Mouse (Mus musculus): ENCODE measurements around the gene Pip5k1b. TPM values are rescaled to one million over a fixed set of nuclear protein-coding genes. Genes with fewer than 3 reads are reported as not detected.
A peak's percentile ranks its signal among the peaks of the same experiment; 100 is the strongest.

Pip5k1b gene
- 17.2 and 18.2 TPM in 2 replicates for polyA plus RNA-seq (2015; fragmentation: Nextera tagmentation; extraction: Ambion mirVana)

DNA sequence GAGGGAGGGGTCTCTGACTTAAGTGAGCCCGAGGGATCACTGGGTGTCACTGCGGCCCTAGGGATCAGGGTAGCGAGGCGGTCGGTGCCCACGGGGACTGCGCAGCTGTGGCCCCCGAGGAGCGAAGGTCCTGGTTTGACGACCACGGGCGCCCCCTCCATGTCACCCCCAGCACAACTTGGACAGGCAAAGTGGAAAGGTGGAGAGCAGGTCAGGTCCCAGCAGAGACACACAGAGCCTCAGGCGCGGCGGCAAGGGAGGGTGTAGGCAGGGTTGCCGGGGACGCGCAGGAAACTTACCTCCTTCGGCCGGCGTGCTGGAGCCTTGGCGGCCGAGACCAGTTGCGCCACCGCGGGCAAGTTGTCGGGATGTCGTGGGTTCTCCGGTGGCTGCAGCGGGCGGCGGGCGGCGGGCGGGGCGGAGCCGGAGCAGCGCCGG is at the start of gene Pip5k1b:
Pip5k1b (minus strand) TSS at position 407 of the 438 bp plus-strand sequence.
- Histone ChIP-seq H3K27ac (peak within 1 kb of the TSS; percentile 87), H3K36me3 (no peaks in the 10 kb centered on the region), H3K9ac (peak within 1 kb of the TSS; percentile 79), H3K9me3 (no peaks in the 10 kb centered on the region), H3K27me3 (replicated peaks) (no peaks in the 10 kb centered on the region), H3K4me3 (replicated peaks) (peak within 1 kb of the TSS; percentile 89), H3K4me1 (replicated peaks) (peaks cover 14% of the 10 kb centered on the region), H3K4me2 (replicated peaks) (peak within 1 kb of the TSS; percentile 91)
- peak; percentile 48 for ATAC-seq
- WGBS: under 1% methylated on average over 39 of the region's 39 CpGs

DNA sequence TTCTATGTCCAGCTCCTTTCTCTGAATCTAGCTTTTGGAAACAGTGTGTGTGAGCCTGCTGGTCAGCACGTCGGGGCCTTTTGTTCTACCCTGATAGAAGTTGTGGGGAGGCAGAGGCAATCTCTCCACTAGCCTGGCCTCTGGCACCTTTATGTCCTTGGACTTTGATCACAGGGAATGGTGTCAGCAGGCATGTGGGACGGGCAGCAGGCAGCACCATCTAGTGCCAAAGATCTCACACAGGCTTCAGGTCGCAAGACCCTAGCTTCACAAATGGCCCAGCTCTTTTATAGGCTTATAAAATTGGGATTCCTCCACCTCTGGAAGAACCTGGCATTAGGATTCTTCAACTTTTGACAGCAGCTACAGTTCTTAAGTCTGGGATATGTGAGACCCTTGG is 48.4 kb upstream of the Pip5k1b start:
- Histone ChIP-seq H3K36me3 (no peaks in the 10 kb centered on the region), H3K4me3 (replicated peaks) (no peak overlapping the region), H3K27me3 (replicated peaks) (no peaks in the 10 kb centered on the region), H3K9me3 (no peaks in the 10 kb centered on the region), H3K4me1 (replicated peaks) (no peaks in the 10 kb centered on the region), H3K9ac (no peak overlapping the region), H3K4me2 (replicated peaks) (no peak overlapping the region), H3K27ac (no peak overlapping the region)
- ATAC-seq: 0 out of 2 replicates have a peak, but pooled peaks have one; percentile 31
- WGBS: 60% methylated on average over 4 of the region's 4 CpGs

DNA sequence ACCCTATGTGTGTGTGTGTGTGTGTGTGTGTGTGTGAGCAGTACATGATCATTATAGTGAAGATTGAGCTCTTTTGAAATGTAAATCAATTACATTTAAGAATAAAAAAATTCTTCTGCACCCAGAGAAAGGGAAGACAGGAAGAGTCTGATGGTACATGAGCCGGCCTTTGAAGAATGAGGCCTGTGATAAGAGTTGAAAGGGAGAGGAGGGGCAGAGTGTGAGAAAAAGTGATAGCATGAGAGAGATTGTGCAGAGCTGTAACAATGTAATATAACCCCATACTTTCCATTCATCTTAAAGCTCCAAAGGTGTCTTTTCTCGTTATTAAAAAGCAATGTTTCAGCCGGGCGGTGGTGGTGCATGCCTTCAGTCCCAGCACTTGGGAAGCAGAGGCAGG is 47.8 kb upstream of the Pip5k1b start:
- ATAC-seq: no peak
- no peak overlapping the region for H3K4me2 ChIP-seq (replicated peaks)
- no peaks in the 10 kb centered on the region for H3K36me3 ChIP-seq
- H3K9ac ChIP-seq: no peak overlapping the region
- no peak overlapping the region for H3K27ac ChIP-seq
- 82% methylated on average over 4 of the region's 4 CpGs for WGBS
- H3K4me1 ChIP-seq (replicated peaks): no peaks in the 10 kb centered on the region
- no peaks in the 10 kb centered on the region for H3K27me3 ChIP-seq (replicated peaks)
- H3K4me3 ChIP-seq (replicated peaks): no peak overlapping the region
- no peaks in the 10 kb centered on the region for H3K9me3 ChIP-seq

DNA sequence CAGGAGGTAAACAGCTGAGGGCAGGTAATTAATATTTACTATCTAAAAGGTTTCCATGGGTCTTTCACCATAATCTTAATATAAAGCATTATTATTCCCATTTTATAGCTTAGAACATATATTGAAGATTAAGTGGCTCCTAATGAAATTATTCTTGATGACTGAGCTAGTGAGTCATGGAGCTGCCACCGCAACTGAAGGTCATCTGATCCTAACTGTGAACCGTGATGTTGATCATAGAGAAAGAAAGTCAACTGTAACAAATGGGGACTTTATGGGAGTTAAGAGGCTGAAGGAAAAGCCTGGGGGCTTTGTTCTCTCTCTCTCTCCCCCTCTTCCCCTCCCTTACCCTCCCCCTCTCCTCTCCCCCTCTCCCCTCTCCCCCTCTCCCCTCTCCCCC is 31.1 kb upstream of the Pip5k1b start:
- 58% methylated on average over 2 of the region's 2 CpGs for WGBS
- no peak overlapping the region for H3K4me2 ChIP-seq (replicated peaks)
- ATAC-seq: no peak
- H3K4me3 ChIP-seq (replicated peaks): no peak overlapping the region
- no peaks in the 10 kb centered on the region for H3K36me3 ChIP-seq
- no peaks in the 10 kb centered on the region for H3K4me1 ChIP-seq (replicated peaks)
- H3K27me3 ChIP-seq (replicated peaks): no peaks in the 10 kb centered on the region
- no peak overlapping the region for H3K27ac ChIP-seq
- H3K9ac ChIP-seq: no peak overlapping the region
- H3K9me3 ChIP-seq: no peaks in the 10 kb centered on the region

DNA sequence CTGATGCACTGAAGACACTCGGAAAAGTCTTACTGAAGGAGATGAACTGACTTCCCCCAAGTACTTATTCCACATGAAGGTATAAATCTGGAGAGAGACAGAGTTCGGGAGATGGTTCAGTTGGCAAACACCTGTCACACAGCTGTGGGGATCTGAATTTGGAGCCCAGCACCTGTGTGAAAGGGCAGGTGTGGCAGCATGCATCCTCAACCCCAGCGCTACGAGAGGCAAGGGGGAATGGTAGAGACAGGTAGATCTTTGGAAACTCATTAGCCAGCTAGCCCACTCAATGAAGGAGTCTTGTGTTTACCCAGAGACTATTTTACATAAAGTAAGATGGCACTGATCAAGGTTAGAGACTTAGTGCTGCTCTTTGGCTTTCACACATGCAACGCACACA is 29.5 kb upstream of the Pip5k1b start:
- no peaks in the 10 kb centered on the region for H3K9me3 ChIP-seq
- WGBS: 96% methylated on average over 5 of the region's 5 CpGs
- H3K4me3 ChIP-seq (replicated peaks): no peak overlapping the region

DNA sequence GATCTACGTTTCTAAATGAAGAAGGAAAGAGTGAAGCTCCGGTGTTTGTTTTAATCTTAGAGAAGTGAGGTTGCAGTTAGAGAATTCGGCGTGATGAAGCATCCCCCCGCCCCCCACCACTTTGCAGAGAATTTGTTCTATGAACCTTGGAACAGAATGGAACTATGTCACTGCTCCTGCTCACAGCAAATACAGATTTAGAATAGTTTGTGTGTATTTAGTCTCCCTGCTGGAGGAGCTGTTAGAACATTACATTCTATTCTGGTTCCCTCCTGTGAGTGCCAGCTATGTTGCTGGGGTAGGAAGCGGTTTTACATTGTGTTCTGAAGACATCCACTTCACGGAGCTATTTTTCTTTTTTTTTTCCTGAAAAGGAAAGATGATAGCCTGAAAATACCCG is 28.3 kb upstream of the Pip5k1b start:
- Histone ChIP-seq H3K36me3 (no peaks in the 10 kb centered on the region), H3K4me1 (replicated peaks) (no peaks in the 10 kb centered on the region), H3K9ac (no peak overlapping the region), H3K9me3 (no peaks in the 10 kb centered on the region), H3K4me2 (replicated peaks) (no peak overlapping the region), H3K4me3 (replicated peaks) (no peak overlapping the region), H3K27ac (no peak overlapping the region), H3K27me3 (replicated peaks) (no peaks in the 10 kb centered on the region)
- 84% methylated on average over 8 of the region's 8 CpGs for WGBS
- no peak for ATAC-seq

More for the DNA sequence above, 29.5 kb upstream of the Pip5k1b start:
- Histone ChIP-seq H3K36me3 (no peaks in the 10 kb centered on the region), H3K4me1 (replicated peaks) (no peaks in the 10 kb centered on the region), H3K9ac (no peak overlapping the region), H3K27ac (no peak overlapping the region), H3K27me3 (replicated peaks) (no peaks in the 10 kb centered on the region), H3K4me2 (replicated peaks) (no peak overlapping the region)
- ATAC-seq: no peak

DNA sequence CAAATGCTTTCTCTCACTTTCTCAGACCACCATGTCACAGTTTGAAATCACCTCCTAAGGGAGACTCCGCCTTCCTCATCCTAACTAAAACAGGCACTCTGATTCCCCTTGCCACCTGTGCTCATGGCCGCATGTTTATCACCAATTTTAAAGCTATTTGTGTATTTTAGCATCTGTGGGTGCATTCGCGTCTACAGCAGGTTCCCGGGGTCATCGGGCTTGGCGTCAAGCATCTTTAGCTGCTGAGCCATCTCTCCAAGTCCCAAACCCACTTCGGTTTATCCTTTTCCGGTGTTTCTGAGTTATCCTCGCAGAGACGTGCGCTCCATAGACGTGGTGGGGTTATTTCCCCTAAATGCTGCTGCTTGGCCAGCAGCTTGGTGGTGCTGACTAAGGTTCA is 20.5 kb upstream of the Pip5k1b start:
- Histone ChIP-seq H3K36me3 (no peaks in the 10 kb centered on the region), H3K4me3 (replicated peaks) (no peak overlapping the region), H3K9me3 (no peaks in the 10 kb centered on the region), H3K27ac (no peak overlapping the region), H3K9ac (no peak overlapping the region), H3K27me3 (replicated peaks) (no peaks in the 10 kb centered on the region), H3K4me1 (replicated peaks) (no peaks in the 10 kb centered on the region), H3K4me2 (replicated peaks) (no peak overlapping the region)
- no peak for ATAC-seq
- 89% methylated on average over 13 of the region's 13 CpGs for WGBS

DNA sequence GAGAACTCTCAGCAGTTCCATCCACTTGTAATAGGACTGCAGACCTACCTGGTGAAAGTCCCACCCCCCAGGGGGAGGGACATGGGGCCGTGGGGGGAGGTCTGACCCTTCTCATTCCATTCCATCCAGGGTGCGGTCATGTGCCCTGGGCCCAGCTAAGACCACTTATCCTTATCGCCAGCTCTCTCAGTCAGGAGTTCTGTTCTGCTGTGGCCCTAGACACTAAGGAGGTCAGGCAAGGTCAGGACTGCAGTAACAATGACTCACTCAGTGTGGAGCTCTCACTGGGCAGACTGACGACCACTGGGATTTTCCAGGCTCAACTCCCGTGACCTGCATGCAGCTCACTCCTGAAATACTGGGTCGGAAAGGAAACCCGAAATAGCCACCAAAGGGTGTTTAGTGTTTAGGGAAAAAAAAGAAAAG is 16.1 kb upstream of the Pip5k1b start:
- Histone ChIP-seq H3K4me2 (replicated peaks) (no peak overlapping the region), H3K4me1 (replicated peaks) (no peaks in the 10 kb centered on the region), H3K4me3 (replicated peaks) (no peak overlapping the region), H3K27ac (no peak overlapping the region), H3K9me3 (no peaks in the 10 kb centered on the region), H3K9ac (no peak overlapping the region), H3K27me3 (replicated peaks) (no peaks in the 10 kb centered on the region), H3K36me3 (no peaks in the 10 kb centered on the region)
- ATAC-seq: no peak
- 56% methylated on average over 7 of the region's 7 CpGs for WGBS

DNA sequence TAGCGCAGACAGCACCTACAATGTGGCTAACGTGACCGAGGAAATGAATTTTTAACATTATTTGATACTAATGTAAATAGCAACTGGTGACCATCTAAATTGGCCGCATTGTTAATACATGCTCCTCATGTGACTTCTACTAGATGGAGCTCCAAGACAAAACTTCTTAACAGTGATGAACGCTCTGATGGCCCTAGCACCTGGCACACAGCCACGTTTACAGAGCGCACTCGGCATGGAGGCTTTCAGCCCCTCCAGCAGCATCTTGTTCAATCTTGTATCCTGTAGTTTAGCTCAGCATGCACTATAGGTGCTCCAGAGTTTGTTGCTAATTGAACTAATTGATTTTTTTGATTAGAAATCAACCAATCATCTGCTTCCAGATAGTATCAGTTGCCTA is 15.3 kb upstream of the Pip5k1b start:
- Histone ChIP-seq H3K4me1 (replicated peaks) (no peaks in the 10 kb centered on the region), H3K27me3 (replicated peaks) (no peaks in the 10 kb centered on the region), H3K4me2 (replicated peaks) (no peak overlapping the region), H3K36me3 (no peaks in the 10 kb centered on the region), H3K4me3 (replicated peaks) (no peak overlapping the region), H3K27ac (no peak overlapping the region), H3K9me3 (no peaks in the 10 kb centered on the region), H3K9ac (no peak overlapping the region)
- WGBS: 60% methylated on average over 8 of the region's 8 CpGs
- ATAC-seq: no peak

DNA sequence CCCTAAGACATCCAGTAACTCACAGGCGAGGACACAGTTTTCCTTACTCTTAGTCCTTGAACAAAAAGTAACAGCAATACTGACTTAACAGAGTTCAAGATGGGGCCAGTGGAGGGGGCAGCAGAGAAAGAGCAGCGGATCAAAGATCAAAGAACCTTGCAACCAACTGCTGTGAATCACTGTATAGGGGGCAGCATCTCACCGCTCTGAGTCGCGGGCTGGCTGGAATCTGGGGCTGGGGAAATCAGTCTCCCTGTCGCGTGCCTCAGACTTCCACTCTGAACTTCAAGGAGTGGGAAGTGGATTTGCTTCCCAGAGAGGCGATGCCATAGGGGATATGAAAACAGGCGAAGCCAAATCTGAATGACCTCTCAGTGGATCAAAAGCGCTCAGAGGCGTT is 1.8 kb upstream of the Pip5k1b start:
- Histone ChIP-seq H3K4me1 (replicated peaks) (peaks cover 14% of the 10 kb centered on the region), H3K27ac (no peak overlapping the region; the same call in 1 of the 2 replicates), H3K4me3 (replicated peaks) (peak overlapping the region; percentile 20), H3K36me3 (no peaks in the 10 kb centered on the region), H3K9me3 (no peaks in the 10 kb centered on the region), H3K9ac (no peak overlapping the region), H3K27me3 (replicated peaks) (no peaks in the 10 kb centered on the region), H3K4me2 (replicated peaks) (peak overlapping the region; percentile 91)
- WGBS: 2% methylated on average over 11 of the region's 11 CpGs
- ATAC-seq: no peak

DNA sequence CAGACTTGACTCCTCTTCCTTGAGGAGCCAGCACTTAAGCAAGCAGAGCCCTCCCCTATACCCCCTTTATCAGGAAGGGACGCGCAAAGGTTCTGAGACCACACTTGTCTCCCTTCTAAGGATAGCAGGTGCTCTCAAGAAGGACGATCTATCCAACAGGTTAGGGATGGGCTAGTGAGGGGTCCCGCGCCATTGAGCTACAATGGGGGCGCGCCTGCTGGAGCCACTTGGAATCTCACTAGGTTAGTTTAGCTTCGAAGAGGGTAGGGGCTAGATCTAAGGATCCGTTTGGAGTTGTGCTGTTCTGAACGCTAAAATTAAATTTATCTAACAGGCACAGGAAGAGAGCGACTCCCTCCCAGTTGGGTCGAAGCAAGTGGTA is 904 bp upstream of the Pip5k1b start:
- H3K4me3 ChIP-seq (replicated peaks): peak overlapping the region; percentile 89
- ATAC-seq: no peak
- H3K27me3 ChIP-seq (replicated peaks): no peaks in the 10 kb centered on the region
- 1% methylated on average over 12 of the region's 12 CpGs for WGBS
- no peaks in the 10 kb centered on the region for H3K36me3 ChIP-seq
- H3K9ac ChIP-seq: peak overlapping the region; percentile 79
- peak overlapping the region; percentile 87; the same call in 1 of the 2 replicates for H3K27ac ChIP-seq
- H3K9me3 ChIP-seq: no peaks in the 10 kb centered on the region
- H3K4me2 ChIP-seq (replicated peaks): peak overlapping the region; percentile 91
- H3K4me1 ChIP-seq (replicated peaks): peaks cover 14% of the 10 kb centered on the region

DNA sequence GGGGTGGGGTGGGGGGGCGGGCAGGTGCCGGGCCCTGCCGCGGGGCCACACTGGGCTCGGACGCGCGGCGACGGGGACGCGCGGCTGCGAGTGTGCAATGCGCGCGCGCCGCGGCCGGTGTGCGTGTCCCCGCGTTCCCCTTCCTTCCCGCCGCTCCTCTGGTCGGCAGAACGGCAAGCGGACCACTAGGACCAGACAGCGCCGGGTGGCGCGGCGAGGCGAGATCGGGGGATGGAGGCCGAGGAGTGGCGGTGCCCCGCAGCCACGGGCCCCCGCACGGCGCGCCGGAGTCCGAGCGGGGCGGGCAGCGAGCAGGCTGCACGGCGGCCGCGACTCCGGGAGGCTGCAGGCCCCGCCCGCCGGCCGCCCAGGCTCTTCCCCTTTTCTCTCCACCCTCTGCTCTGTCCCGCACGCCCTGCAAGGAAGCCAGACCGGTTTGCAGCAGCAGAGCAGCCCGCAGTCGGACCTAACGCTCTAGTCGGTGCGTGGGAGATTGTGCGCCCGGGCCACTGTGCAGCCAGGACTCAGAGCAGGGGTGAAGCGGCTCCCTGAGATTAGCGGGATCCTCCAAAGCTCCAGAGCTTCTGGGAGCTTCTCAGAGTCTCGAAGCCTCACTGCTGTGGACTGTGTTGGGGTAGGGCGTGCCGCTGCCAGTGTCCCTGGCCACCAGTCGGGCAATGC is 372 bp upstream of the Pip5k1b start:
- Histone ChIP-seq H3K4me1 (replicated peaks) (peaks cover 14% of the 10 kb centered on the region), H3K4me3 (replicated peaks) (peak overlapping the region; percentile 89), H3K27me3 (replicated peaks) (no peaks in the 10 kb centered on the region), H3K4me2 (replicated peaks) (peak overlapping the region; percentile 91), H3K9ac (peak overlapping the region; percentile 79), H3K27ac (peak overlapping the region; percentile 87), H3K9me3 (no peaks in the 10 kb centered on the region), H3K36me3 (no peaks in the 10 kb centered on the region)
- peak; percentile 91 for ATAC-seq
- WGBS: 0% methylated on average over 72 of the region's 74 CpGs

DNA sequence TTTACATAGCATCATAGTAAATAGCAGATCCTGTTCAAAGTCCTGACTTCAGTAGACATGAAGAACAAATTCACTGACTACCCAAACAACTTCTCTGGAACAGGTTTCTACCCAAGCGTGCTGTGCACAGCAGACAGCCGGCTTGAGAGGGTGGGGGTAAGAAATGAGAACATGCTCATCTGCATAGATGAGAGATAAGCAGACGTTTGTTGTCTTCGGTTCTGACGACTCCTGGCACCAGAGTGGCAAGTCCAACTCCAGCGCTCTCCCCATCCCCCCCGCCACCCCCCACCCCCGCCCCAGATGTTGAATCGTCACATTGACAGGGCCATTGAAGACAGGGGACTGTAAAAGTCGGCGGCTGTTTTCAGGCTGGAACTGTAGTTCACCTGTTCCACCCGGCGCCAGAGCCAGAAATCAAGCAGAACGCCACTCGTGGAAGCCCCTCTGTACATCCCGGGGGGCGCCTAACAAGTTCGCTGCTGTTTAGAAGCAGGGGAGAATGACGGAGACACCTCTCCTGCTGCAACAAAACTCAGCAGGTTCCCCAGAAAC is 684 bp downstream of the Pip5k1b start:
- ATAC-seq: peak; percentile 19
- H3K4me2 ChIP-seq (replicated peaks): peak overlapping the region; percentile 91
- peaks cover 14% of the 10 kb centered on the region for H3K4me1 ChIP-seq (replicated peaks)
- H3K36me3 ChIP-seq: no peaks in the 10 kb centered on the region
- H3K9ac ChIP-seq: peak overlapping the region; percentile 79
- H3K27ac ChIP-seq: peak overlapping the region; percentile 87
- peak overlapping the region; percentile 89 for H3K4me3 ChIP-seq (replicated peaks)
- H3K27me3 ChIP-seq (replicated peaks): no peaks in the 10 kb centered on the region
- WGBS: under 1% methylated on average over 19 of the region's 19 CpGs
- H3K9me3 ChIP-seq: no peaks in the 10 kb centered on the region

Measured in intestine, embryonic 15.5 days (tissue).